Mouse (Mus musculus): ENCODE data around the gene Tcf20. TPM values are rescaled to one million over a fixed set of nuclear protein-coding genes. Genes with fewer than 3 reads are reported as not detected.
A peak's percentile ranks its signal among the peaks of the same experiment; 100 is the strongest.
"Not testable (repeated sequence)": the region's sequence is repeated elsewhere in the genome, so short reads cannot be mapped to it uniquely, and the experiment has no call there.

The Tcf20 gene
- polyA plus RNA-seq, 1 experiment from 2014 or later: 4.0 TPM

- Histone ChIP-seq H3K4me2 (no peak overlapping the region), H3K9ac (no peak overlapping the region), H3K27me3 (replicated peaks) (no peaks in the 10 kb centered on the region), H3K27ac (no peak overlapping the region), H3K36me3 (no peaks in the 10 kb centered on the region), H3K4me1 (no peaks in the 10 kb centered on the region), H3K9me3 (replicated peaks) (no peaks in the 10 kb centered on the region), H3K4me3 (no peak overlapping the region)
- 71% methylated on average over 1 of the region's 1 CpGs for WGBS (ENCODE audit: insufficient replicate concordance)
- ATAC-seq: no peak
These were observed 203.9 kb downstream of the Tcf20 start for GRCm38 (mm10) chr15:82783800-82784199.

- 60% methylated on average over 5 of the region's 5 CpGs for WGBS (ENCODE audit: insufficient replicate concordance)
- H3K4me2 ChIP-seq; H3K4me3 ChIP-seq; H3K27me3 ChIP-seq (replicated peaks); H3K9ac ChIP-seq; H3K4me1 ChIP-seq; H3K36me3 ChIP-seq; ATAC-seq; H3K9me3 ChIP-seq (replicated peaks); H3K27ac ChIP-seq: not testable (repeated sequence)
These were observed 209.8 kb downstream of the Tcf20 start for GRCm38 (mm10) chr15:82777856-82778255.

- Histone ChIP-seq H3K36me3 (no peaks in the 10 kb centered on the region), H3K4me3 (no peak overlapping the region), H3K27ac (no peak overlapping the region), H3K9ac (no peak overlapping the region), H3K4me2 (no peak overlapping the region), H3K4me1 (no peaks in the 10 kb centered on the region), H3K27me3 (replicated peaks) (no peaks in the 10 kb centered on the region), H3K9me3 (replicated peaks) (no peaks in the 10 kb centered on the region)
- WGBS (ENCODE audit: insufficient replicate concordance): 61% methylated on average over 2 of the region's 2 CpGs
- ATAC-seq: no peak
These were observed 221.7 kb downstream of the Tcf20 start for GRCm38 (mm10) chr15:82765943-82766342.

- Histone ChIP-seq H3K9ac (no peak overlapping the region), H3K36me3 (no peaks in the 10 kb centered on the region), H3K27me3 (replicated peaks) (no peaks in the 10 kb centered on the region), H3K9me3 (replicated peaks) (no peaks in the 10 kb centered on the region), H3K27ac (no peak overlapping the region), H3K4me2 (no peak overlapping the region), H3K4me1 (no peaks in the 10 kb centered on the region), H3K4me3 (no peak overlapping the region)
- 54% methylated on average over 6 of the region's 6 CpGs for WGBS (ENCODE audit: insufficient replicate concordance)
- no peak for ATAC-seq
These were observed 222.8 kb downstream of the Tcf20 start for GRCm38 (mm10) chr15:82764881-82765280.

GRCm38 (mm10) chr15:82763631-82764420 lies 223.8 kb downstream of the Tcf20 start, which contains the start of gene Cyp2d40:
TSS of gene Cyp2d40 (minus strand) at chr15:82764183.
- Histone ChIP-seq H3K4me2 (no peak within 1 kb of the TSS), H3K27me3 (replicated peaks) (no peaks in the 10 kb centered on the region), H3K4me3 (no peak within 1 kb of the TSS), H3K4me1 (no peaks in the 10 kb centered on the region), H3K9ac (no peak within 1 kb of the TSS), H3K27ac (no peak within 1 kb of the TSS), H3K9me3 (replicated peaks) (no peaks in the 10 kb centered on the region), H3K36me3 (no peaks in the 10 kb centered on the region)
- WGBS (ENCODE audit: insufficient replicate concordance): 71% methylated on average over 9 of the region's 9 CpGs
- no peak for ATAC-seq

Small RNA genes within 50 kb of the gene (microRNA-seq; reads per million reads assigned to microRNA genes)
- gene Gm27618 (not detected), gene Mir3080 (14.4 reads per million, percentile 26 among the genes with 10 or more reads in this experiment)

Other genes starting within 250 kb of the Tcf20 start
- gene Cyp2d40, start 223.7 kb downstream of the Tcf20 start, polyA plus RNA-seq (2016; fragmentation: Nextera tagmentation; extraction: Ambion mirVana): not detected in 2 replicates
- 2.7 and 3.9 TPM in 2 replicates for gene Cyp2d26, start 193.6 kb downstream of the Tcf20 start, polyA plus RNA-seq (2016; fragmentation: Nextera tagmentation; extraction: Ambion mirVana)
- 6.2 and 6.4 TPM in 2 replicates for gene Nfam1, start 45.4 kb upstream of the Tcf20 start, polyA plus RNA-seq (2016; fragmentation: Nextera tagmentation; extraction: Ambion mirVana)
- gene Serhl, start 101.6 kb upstream of the Tcf20 start, polyA plus RNA-seq (2016; fragmentation: Nextera tagmentation; extraction: Ambion mirVana): 24.5 and 28.0 TPM in 2 replicates
- 36.5 and 42.3 TPM in 2 replicates for gene Rrp7a, start 134.9 kb upstream of the Tcf20 start, polyA plus RNA-seq (2016; fragmentation: Nextera tagmentation; extraction: Ambion mirVana)
- gene Poldip3, start 161.5 kb upstream of the Tcf20 start, polyA plus RNA-seq (2016; fragmentation: Nextera tagmentation; extraction: Ambion mirVana): 83.0 and 86.7 TPM in 2 replicates
- 151 and 172 TPM in 2 replicates for gene Cyb5r3, start 184.7 kb upstream of the Tcf20 start, polyA plus RNA-seq (2016; fragmentation: Nextera tagmentation; extraction: Ambion mirVana)